Mouse (Mus musculus) A20 (cell line): ENCODE data around the gene Bank1.

Experiments used
- DNase-seq: peaks from one replicate; pipeline ENCODE4 v3.0.0-alpha.2; 2011; ENCODE audit warnings: low read depth, low spot score

The Bank1 gene

DNA sequence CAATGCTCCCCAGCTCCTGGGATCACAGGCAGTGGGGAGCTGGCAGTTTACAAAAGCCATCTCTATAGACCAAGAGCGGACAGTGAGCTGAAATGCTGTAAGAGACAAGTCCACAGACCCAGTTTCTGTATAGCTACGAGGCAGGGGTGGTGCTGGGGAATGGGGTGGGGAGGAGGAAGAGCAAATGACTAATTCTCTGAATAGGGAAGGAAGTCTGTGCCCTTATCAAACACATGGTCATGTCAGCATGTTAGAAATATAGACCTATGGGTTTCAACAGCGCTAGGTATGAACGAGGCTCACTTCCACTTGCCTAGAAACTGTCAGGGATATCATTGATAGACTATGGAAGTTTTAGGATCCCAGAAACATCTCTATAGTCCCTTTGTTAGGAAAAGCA lies 73.0 kb downstream of the Bank1 start:
- DNase-seq, result no peak

DNA sequence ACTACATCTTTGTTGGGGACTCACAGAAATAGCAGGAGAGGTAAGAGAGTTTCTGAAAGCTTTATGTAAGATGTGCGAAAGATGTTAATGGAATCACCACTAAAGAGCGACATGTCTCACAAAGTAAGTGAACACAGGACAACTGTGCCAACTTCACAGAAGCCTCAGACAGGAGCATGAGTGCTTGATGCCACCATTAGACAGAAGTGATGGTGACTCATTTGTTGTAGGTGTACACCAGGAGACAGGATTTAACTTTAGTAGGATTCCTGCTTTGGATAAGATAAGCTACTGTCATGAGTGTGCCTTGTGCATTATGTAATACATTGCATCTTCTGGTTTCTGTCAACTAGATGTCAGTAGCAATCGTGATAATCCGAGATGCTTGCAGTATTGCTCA lies 74.3 kb downstream of the Bank1 start:
- no peak for DNase-seq

DNA sequence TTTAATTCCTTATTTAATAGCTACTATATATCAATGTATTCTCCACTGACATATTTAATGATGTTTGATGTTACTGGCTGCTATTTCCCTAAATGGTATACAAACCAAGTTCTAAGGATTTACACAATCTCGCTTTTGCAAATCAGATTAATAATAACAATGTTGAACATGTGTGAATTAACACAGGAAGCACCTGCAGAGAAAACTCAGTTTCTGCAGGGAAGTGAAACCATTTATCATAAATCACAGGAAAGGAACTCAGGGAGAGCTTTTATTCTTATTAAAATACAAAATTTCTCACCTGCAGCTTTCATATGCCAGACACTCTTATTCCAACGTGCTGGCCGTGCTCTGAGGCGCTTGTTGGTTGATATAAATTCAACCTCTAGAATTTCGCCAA lies 78.5 kb downstream of the Bank1 start:
- peak; percentile 88 for DNase-seq

- peak; percentile 22 for DNase-seq
These were observed 80.9 kb downstream of the Bank1 start for GRCm38 (mm10) chr3:136244931-136245330.

DNA sequence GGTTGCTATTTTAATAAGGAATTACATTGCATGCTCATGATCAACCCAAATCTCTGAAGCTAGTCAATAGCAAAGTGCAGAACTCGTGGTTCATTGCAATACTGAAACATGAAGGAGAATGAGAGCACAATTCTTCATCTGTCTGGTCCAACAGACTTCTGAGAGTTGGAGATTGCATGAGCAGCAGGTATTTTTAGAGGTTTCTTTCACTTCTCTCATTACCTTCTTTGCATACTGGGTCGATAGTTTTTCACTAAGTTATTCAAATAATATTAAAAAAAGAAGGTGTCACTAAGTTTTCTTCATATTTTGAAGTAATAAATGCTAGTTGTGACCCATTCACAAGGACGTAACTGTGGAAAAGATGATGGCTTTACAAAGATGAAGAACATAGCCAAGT lies 87.1 kb downstream of the Bank1 start:
- DNase-seq, result peak; percentile 77

GRCm38 (mm10) chr3:136233507-136233906 lies 92.4 kb downstream of the Bank1 start:
- no peak for DNase-seq

DNA sequence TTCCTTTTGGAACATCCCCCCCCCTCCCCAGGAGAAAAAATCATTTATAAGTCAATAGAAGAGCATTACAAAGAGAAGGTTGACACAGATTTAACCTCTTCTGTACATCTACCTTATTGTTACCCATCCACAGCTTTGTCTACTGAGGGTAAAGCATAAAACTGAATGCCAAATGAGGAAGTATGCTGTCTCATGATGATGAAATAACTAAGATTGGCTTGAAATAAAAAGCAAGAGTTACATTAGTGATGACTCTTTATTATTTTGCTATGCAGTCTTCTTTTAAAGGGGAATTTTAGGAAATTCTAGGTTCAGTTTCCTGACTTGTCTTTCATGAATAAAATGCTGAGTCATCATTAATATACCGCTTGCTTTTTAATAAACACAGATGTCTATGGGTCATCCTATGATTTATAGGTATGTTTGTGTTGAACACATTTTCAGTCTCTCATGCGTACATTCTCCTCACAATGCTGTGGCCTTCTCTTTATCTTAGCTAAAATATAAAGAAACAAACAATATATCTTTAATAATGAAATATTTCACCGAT lies 95.2 kb downstream of the Bank1 start:
- peak; percentile 33 for DNase-seq

GRCm38 (mm10) chr3:136189661-136190228 lies 136.1 kb downstream of the Bank1 start:
- no peak for DNase-seq

DNA sequence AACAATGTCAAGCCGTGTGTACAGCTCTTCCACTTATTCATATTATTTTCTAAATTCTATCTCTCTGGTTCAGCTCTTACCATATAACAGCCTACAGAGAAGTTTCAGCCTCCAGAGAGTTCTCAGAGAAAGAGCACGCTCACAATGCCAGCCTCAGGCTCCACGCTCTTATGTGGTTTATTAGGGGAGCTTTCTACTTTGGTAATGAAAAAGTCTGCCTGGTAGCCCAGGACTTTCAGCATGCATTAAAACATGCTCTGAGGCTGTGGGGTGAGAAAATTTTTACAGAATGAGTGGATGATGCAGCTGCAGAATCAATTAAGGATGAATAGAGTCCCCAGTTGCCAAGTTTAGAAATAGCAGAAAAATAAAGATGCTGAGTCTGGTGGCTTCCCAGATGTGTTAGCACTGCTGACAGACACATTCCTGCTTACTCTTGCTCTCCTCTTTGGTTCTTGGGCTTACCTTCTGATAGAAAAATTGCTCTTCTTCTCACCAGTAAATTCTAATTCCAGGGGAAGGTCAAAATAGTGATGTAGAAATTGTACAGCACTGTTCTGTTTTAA lies 139.2 kb downstream of the Bank1 start:
- DNase-seq, result no peak

DNA sequence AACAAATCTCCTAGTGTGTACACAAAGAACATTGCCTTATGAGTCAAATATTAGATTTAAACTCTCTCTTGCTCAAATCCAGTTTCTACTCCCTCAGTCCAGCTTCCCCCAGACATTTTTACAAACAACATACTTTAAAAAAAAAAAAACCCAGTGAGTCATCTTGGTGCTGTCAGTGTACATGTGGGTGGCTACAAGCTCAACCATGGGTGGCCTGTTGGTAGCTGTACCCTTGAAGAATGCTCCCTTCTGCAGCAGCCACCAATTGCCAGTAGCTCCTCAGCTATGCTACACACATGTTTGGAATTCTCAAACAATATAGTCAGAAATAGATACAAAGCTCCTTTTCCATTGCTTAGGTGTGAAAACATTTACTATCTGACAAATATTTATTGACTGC lies 154.2 kb downstream of the Bank1 start:
- DNase-seq, result no peak

- no peak for DNase-seq
These were observed 157.8 kb downstream of the Bank1 start for GRCm38 (mm10) chr3:136168071-136168470.

- no peak for DNase-seq
These were observed 159.2 kb downstream of the Bank1 start for GRCm38 (mm10) chr3:136166671-136167070.

- DNase-seq, result no peak
These were observed 159.9 kb downstream of the Bank1 start for GRCm38 (mm10) chr3:136166033-136166361.

GRCm38 (mm10) chr3:136165167-136166032 lies 160.5 kb downstream of the Bank1 start:
- no peak for DNase-seq

DNA sequence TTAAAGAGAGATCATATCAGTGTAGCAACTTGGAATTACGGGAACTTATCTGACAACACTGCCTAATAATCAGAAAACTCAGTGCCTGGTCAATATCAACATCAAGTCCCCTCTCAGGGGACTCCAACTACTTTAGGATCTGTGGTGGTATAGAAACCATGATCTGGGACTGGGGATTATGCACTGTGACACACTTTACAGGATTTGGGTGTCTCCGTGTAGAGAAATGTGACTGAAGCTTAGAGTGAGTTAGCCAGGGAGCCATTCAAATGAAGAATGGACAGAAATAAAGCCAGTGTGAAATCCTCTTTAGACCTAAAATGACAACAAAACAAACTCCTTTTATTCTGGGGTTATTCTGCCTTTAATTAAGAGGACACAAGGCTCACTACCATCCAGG lies 167.8 kb downstream of the Bank1 start:
- no peak for DNase-seq

GRCm38 (mm10) chr3:136155555-136155954 lies 170.3 kb downstream of the Bank1 start:
- no peak for DNase-seq

GRCm38 (mm10) chr3:136150886-136151285 lies 175.0 kb downstream of the Bank1 start:
- DNase-seq, result no peak

DNA sequence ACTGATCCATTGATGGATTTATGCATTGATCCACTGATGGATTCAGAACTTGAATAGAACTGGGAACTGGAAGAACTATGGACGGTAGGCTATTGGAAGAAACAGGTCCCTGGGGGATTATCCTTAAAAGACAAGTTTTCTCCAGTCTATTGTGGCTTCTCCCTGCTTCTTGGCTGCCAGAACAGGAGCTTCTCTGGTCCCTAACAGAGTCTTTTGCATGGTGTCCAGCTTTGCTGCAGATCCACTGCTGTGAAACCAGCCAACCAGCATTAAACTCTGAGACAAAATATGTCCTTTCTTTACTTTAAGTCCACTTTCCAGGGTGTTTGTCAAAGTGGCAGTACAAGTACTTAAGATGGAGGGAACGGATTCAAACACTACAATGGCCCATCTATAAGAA lies 178.7 kb downstream of the Bank1 start:
- DNase-seq, result no peak

GRCm38 (mm10) chr3:136132013-136132412 lies 193.9 kb downstream of the Bank1 start:
- DNase-seq, result no peak

- DNase-seq, result no peak
These were observed 210.2 kb downstream of the Bank1 start for GRCm38 (mm10) chr3:136115478-136116215.

DNA sequence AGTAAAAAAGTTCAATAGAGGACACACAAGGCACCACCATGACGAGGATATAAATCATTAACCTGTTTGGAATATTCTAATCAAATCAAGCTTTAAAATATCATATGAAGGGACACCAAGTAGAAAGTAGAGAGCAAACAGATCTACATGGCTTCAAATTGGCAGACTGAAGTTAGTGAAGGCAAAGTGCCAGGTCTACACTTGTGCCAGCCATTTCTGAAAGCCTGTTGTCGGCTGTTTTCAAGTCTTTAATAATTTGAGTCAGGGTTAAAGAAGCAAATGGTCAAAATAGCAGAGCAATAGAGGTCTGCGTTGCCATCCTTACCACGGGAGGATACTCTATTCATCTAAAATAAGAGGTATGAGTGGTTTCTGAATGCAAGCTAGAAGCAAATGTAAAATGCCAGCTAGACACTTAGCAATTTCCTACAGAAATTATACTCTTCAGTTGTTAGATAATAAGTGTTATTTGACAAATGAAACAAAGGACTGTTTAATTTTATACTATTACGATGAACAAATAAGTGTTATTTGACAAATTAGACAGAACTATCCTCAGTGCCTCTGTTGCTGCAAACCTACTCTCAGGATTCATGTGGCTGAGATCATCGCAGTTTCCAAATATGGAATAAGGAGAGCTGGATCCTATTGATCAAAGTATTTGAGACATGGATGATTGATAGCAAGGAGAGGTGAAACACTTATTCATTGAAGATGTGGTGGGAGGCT lies 216.3 kb downstream of the Bank1 start:
- DNase-seq, result no peak
